Mouse (Mus musculus) cerebellum, adult 2 months (tissue): ENCODE measurements around the gene 1700017N19Rik.
A peak's percentile ranks its signal among the peaks of the same experiment; 100 is the strongest.

Experiments used
- CTCF ChIP-seq: fragments of 200-500 bp; IDR thresholded peaks from 2 replicates; pipeline ENCODE4 v1.5.1; 2011; ENCODE audit warnings: low read depth, mild to moderate bottlenecking, control low read depth, low read length, moderate library complexity, borderline replicate concordance; ENCODE audit not compliant: insufficient read depth
- POLR2A ChIP-seq: fragments of 200-500 bp; IDR thresholded peaks from 2 replicates; pipeline ENCODE4 v1.6.1; 2011; ENCODE audit warnings: low read length, control low read depth, borderline replicate concordance; ENCODE audit not compliant: insufficient read depth

- TF ChIP-seq CTCF = peak; percentile 73; the same call in 1 of the 2 replicates
- TF ChIP-seq POLR2A = no peak
These were observed 39.6 kb downstream of the 1700017N19Rik start for GRCm38 (mm10) chr10:100629762-100630438.
